Mouse (Mus musculus) embryonic facial prominence, embryonic 10.5 days (tissue): ENCODE measurements around the gene F2rl3. TPM values are rescaled to one million over a fixed set of nuclear protein-coding genes. Genes with fewer than 3 reads are reported as not detected.

Experiments
- DNase-seq: peaks from one replicate; pipeline ENCODE4 v3.0.0-alpha.2; 2017; ENCODE audit warnings: low spot score
- H3K27ac ChIP-seq: fragments of 300-500 bp; sonication (generic); replicated peaks from 2 replicates; pipeline ENCODE4 v1.5.1; 2016; ENCODE audit warnings: mild to moderate bottlenecking
- H3K27me3 ChIP-seq: fragments of 300-500 bp; sonication (generic); replicated peaks from 2 replicates; pipeline ENCODE4 v1.6.1; 2016; ENCODE audit warnings: low read depth, mild to moderate bottlenecking; ENCODE audit not compliant: poor library complexity, severe bottlenecking
- H3K36me3 ChIP-seq: fragments of 300-500 bp; sonication (generic); replicated peaks from 2 replicates; pipeline ENCODE4 v1.6.1; 2016; ENCODE audit warnings: mild to moderate bottlenecking, moderate library complexity
- H3K4me1 ChIP-seq: fragments of 300-500 bp; sonication (generic); 2 replicates; pipeline ENCODE4 v1.6.1; 2016
- H3K4me3 ChIP-seq: fragments of 300-500 bp; sonication (generic); 2 replicates; pipeline ENCODE4 v1.5.1; 2016; ENCODE audit warnings: mild to moderate bottlenecking, moderate library complexity
- H3K9me3 ChIP-seq: fragments of 300-500 bp; sonication (generic); 2 replicates; pipeline ENCODE4 v1.6.1; 2016; ENCODE audit warnings: mild to moderate bottlenecking
- WGBS: fragments of 180-500 bp; shearing (Covaris S2); methylation state at CpG from one replicate; pipeline ENCODE4 v1.1.7; 2016; 5-methylcytosine and 5-hydroxymethylcytosine counted together
- polyA plus RNA-seq: library from polyadenylated mRNA; unstranded; fragments of >200 nt; fragmentation: Nextera tagmentation; extraction: Ambion mirVana; gene quantifications from 2 replicates; pipeline ENCODE4 v1.2.1, GENCODE M21; 2016

The F2rl3 gene
- polyA plus RNA-seq, 1 experiment from 2014 or later = 2.1 TPM

DNA sequence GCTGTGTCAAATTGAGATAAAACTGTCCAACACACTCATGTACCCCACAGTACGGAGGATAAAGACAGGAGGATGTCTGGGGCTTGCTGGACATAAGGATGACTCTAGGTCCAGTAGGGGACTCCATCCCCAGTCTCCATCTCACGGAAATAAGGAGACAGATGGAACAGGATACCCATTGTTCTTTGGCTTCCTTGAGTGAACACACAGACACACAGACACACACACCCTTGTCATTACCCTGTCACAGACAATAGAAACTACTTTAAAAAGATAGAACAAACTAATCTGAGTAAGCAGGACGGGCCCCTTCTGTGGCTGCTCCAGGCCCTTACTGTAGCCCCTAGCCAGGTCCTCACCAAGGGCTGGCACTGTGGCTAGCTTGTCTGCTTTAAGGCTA, 9.4 kb upstream of the F2rl3 start:
- Histone ChIP-seq H3K27me3 (no peaks in the 10 kb centered on the region), H3K9me3 (no peaks in the 10 kb centered on the region), H3K4me1 (no peaks in the 10 kb centered on the region), H3K36me3 (peaks cover 98% of the 10 kb centered on the region), H3K27ac (no peak overlapping the region), H3K4me3 (no peak overlapping the region)
- no peak for DNase-seq
- 74% methylated on average over 3 of the region's 3 CpGs for WGBS

DNA sequence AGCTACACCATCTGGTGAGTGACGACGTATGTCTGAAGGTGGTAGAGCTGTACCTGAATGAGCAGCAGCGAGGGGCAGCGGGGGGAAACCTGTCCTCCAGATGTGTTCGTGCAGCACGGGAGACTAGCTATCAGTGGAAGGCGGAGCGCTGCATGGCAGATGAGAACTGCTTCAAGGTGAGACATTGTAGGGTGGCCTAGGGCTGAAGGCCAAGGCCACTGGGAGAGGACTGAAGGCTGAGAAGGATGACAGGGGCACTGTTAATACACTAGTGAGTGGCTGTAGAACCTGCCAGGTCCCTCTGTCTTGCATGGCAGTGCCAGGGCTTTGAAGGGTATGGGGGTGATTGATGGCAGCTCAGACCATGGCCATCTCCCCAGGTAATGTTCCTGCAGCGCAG, 8.5 kb upstream of the F2rl3 start:
- WGBS = 97% methylated on average over 9 of the region's 9 CpGs
- H3K36me3 ChIP-seq = peaks cover 98% of the 10 kb centered on the region
- no peak overlapping the region for H3K4me3 ChIP-seq
- H3K27me3 ChIP-seq = no peaks in the 10 kb centered on the region
- H3K27ac ChIP-seq = no peak overlapping the region
- DNase-seq = peak; percentile 4
- no peaks in the 10 kb centered on the region for H3K4me1 ChIP-seq
- no peaks in the 10 kb centered on the region for H3K9me3 ChIP-seq

DNA sequence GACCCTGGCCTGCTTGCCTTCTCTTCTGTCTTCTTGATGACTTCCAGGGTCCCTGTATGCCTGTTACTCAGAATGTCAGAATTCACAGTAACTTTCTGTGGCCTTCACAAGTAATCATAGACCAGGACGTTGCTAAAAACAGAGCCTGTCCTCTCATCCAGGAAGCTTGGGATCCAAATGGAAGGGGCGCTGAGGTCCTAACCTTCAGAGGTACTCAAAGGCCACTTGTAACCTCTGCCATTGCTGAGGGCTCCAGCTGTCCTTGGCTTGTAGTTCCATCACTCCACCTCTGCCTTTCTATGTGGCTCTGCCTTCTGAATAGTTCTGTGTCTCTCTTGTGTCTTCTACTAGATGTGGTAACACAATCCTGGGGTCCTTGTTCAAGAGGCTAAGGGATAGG, 7.9 kb upstream of the F2rl3 start:
- Histone ChIP-seq H3K4me1 (no peaks in the 10 kb centered on the region), H3K36me3 (peaks cover 98% of the 10 kb centered on the region), H3K27ac (no peak overlapping the region), H3K4me3 (no peak overlapping the region), H3K27me3 (no peaks in the 10 kb centered on the region), H3K9me3 (no peaks in the 10 kb centered on the region)
- 91% methylated on average over 2 of the region's 2 CpGs for WGBS
- no peak for DNase-seq

DNA sequence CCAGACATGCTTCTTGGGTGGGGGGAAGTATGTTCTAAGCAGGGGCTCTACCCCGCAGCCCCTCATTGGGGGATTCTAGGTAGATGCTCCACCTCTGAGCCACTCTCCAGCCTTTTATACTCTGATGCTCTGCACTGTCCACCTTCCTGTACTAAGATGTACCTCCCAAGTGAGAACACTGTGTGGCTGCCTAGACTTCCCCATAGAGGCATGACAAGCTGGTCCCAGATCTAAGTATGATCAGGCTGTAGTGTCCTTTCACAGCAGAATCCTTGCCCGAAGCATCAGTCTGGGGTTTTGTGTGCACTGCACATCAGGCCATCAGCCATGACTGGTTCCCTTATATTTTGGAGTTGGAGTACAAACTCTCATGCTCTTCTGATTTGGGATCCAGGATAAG, 5.6 kb upstream of the F2rl3 start:
- peaks cover 86% of the 10 kb centered on the region for H3K36me3 ChIP-seq
- H3K4me1 ChIP-seq = peaks cover under 1% of the 10 kb centered on the region; the same call in 1 of the 2 replicates
- no peak for DNase-seq
- H3K9me3 ChIP-seq = no peaks in the 10 kb centered on the region
- WGBS = 97% methylated on average over 2 of the region's 2 CpGs
- no peaks in the 10 kb centered on the region for H3K27me3 ChIP-seq
- H3K27ac ChIP-seq = no peak overlapping the region
- no peak overlapping the region for H3K4me3 ChIP-seq

DNA sequence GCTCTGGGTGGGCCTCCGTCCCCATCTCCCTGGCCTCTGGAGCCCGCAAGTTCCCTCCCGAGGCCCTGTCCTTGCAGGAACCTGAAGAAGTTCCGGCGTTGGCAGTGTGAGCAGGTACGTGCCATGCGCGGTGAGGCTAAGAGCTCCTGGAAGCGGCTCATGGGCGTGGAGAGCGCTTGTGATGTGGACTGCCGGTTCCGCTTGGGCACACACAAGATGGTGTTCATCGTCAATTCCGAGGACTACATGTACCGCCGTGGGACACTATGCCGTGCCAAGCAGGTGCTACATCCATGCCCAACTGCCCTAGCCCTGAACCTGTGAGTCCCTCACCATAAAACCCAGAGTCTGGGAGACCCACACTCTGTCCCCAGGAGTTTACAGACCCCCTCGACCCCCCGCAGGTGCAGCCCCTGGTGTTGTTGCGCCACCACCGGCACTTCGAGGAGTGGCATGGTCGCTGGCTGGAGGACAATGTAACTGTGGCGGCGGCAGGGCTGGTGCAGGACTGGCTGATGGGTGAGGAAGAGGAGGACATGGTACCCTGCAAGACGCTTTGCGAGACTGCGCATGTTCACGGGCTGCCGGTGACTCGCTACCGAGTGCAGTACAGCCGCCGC, 4.8 kb upstream of the F2rl3 start:
- DNase-seq = peak; percentile 7
- Histone ChIP-seq H3K36me3 (peaks cover 77% of the 10 kb centered on the region), H3K4me1 (peaks cover 9% of the 10 kb centered on the region), H3K27me3 (no peaks in the 10 kb centered on the region), H3K27ac (no peak overlapping the region), H3K4me3 (no peak overlapping the region), H3K9me3 (no peaks in the 10 kb centered on the region)
- 96% methylated on average over 35 of the region's 35 CpGs for WGBS

DNA sequence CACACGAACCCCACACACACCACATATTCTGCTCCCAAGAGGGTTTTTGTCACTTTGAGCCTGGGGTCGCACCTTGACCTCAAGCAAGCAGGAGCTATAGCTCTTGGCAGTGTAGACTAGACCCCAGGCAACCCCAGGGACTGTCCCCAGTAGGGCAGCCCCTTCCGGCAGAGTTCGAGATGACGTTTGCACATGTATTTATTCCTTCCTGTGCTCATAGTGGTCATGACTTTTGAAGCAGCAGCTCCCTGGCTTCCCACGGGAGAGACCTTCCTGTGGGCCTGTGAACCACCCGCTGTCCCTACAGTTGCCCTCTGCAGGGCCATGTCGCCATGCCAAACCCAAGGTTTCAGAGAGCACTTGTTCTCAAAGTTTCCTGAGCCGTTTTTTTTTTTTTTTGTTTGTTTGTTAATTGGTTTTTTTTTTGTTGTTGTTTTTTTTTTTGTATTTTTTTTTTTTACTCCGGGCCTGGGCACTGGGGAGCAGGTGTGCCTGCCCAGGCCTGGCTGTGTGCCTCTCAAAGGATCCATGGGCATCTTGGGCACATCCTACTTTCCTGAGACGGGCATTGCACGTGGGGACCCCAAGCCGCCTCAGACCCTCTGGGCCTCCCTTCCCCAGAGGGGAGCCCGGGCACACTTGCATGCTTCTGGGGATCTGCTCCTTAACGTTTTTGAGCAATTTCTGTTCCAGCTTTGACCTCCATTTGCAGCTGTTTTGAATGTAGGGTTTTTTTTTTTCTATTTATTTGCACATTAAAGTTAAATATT, 4.1 kb upstream of the F2rl3 start:
- H3K27me3 ChIP-seq = no peaks in the 10 kb centered on the region
- H3K4me3 ChIP-seq = no peak overlapping the region
- DNase-seq = peak; percentile 7
- no peak overlapping the region for H3K27ac ChIP-seq
- WGBS = 89% methylated on average over 15 of the region's 15 CpGs
- peaks cover 9% of the 10 kb centered on the region for H3K4me1 ChIP-seq
- peaks cover 70% of the 10 kb centered on the region for H3K36me3 ChIP-seq
- no peaks in the 10 kb centered on the region for H3K9me3 ChIP-seq

DNA sequence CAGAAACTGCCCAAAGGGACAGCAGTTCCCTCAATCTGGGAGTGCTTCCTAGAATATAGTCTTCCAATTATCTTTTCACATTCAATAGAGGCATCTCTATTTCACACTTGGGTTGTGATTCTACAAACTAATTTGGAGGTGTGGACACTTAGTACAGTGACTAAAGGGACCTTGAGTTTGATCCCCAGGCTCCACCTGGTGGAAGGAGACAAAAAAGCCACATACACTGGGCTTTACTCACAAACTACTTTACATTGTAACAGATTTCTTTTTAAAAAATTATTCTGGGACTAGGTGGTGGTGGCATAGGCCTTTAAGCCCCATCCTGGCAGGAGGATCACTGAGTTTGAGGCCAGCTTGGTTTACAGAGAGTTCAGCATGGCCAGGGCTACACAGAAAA, 3.4 kb upstream of the F2rl3 start:
- H3K27me3 ChIP-seq = no peaks in the 10 kb centered on the region
- H3K9me3 ChIP-seq = no peaks in the 10 kb centered on the region
- peak; percentile 7 for DNase-seq
- H3K27ac ChIP-seq = no peak overlapping the region
- H3K4me1 ChIP-seq = peaks cover 9% of the 10 kb centered on the region
- no peak overlapping the region for H3K4me3 ChIP-seq
- peaks cover 63% of the 10 kb centered on the region for H3K36me3 ChIP-seq

DNA sequence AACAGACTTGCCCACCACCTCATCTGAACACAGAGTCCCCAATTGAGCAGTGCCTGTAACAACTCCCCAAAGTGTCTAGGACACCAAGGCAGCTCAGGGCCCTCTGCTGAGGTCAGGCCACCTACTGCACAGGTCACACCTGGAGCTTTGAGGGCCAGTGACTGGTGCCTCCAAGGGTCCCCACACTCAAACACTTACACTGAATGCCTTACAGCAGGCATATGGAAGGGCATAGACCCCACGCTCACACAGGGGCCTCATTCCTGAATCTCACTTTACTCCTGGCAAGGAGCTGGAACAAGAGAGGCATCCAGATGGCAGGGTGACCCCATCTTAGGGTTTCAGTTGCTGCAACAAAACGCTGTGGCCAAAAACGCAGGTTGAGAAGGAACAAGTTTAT, 1.5 kb upstream of the F2rl3 start:
- H3K9me3 ChIP-seq = no peaks in the 10 kb centered on the region
- H3K4me1 ChIP-seq = peaks cover 9% of the 10 kb centered on the region
- no peak overlapping the region for H3K27ac ChIP-seq
- H3K4me3 ChIP-seq = no peak overlapping the region
- peak; percentile 7 for DNase-seq
- H3K36me3 ChIP-seq = peaks cover 46% of the 10 kb centered on the region
- H3K27me3 ChIP-seq = no peaks in the 10 kb centered on the region
- WGBS = 86% methylated on average over 3 of the region's 3 CpGs

DNA sequence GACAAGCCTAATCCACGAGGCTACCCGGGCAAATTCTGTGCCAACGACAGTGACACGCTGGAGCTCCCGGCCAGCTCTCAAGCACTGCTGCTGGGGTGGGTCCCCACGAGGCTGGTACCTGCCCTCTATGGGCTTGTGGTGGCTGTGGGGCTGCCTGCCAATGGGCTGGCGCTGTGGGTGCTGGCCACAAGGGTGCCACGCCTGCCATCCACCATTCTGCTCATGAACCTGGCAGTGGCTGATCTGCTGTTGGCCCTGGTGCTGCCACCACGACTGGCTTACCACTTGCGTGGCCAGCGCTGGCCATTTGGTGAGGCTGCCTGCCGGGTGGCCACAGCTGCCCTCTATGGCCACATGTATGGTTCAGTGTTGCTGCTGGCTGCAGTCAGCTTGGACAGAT, 626 bp downstream of the F2rl3 start:
- H3K4me1 ChIP-seq = peaks cover 17% of the 10 kb centered on the region
- no peaks in the 10 kb centered on the region for H3K9me3 ChIP-seq
- no peaks in the 10 kb centered on the region for H3K27me3 ChIP-seq
- peak; percentile 7 for DNase-seq
- no peak overlapping the region for H3K4me3 ChIP-seq
- WGBS = 91% methylated on average over 12 of the region's 12 CpGs
- H3K27ac ChIP-seq = peak overlapping the region; percentile 63; the same call in 1 of the 2 replicates
- peaks cover 25% of the 10 kb centered on the region for H3K36me3 ChIP-seq

DNA sequence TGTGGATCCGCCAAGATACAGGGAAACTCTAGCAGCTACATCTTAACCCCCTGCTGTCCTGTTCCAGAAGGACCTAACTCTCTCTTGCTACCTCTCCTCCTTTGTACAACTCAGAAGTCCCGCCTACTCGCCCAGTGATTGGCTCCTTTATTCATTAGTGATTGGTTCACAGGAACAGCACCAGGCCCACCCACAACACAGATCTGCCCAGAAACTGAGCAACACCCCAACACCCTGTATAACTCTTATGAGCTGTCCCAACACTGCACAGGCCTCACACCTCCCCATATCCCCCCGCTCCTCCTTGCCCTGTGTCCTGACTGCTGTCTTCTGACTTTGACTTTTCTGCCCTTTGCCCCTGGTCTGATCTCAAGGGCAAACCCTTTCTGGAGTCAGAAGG, 4.0 kb downstream of the F2rl3 start:
- peak; percentile 8 for DNase-seq
- Histone ChIP-seq H3K27ac (no peak overlapping the region), H3K36me3 (no peaks in the 10 kb centered on the region), H3K9me3 (no peaks in the 10 kb centered on the region), H3K4me1 (peaks cover 18% of the 10 kb centered on the region), H3K4me3 (no peak overlapping the region), H3K27me3 (no peaks in the 10 kb centered on the region)
- 63% methylated on average over 4 of the region's 4 CpGs for WGBS

DNA sequence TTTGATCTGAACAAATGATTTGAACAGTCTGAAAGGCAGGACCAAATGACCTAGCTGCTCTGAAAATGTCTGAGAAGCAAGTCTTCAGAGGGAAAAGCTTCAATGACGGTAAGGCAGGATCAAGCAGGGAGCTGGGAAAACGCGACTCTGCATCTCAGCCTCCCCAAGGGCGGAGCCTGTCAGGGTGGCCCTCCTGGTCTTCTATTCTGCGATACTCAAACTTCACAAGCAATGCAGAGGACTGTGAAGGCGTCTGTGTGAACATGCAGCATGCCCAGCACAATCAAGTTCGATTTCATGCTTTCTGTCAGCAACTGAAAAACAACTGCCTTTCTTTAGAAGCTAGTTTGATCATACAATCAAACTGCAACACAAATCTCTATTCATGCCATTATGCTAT, 5.1 kb downstream of the F2rl3 start:
- Histone ChIP-seq H3K9me3 (no peaks in the 10 kb centered on the region), H3K27me3 (no peaks in the 10 kb centered on the region), H3K36me3 (no peaks in the 10 kb centered on the region), H3K4me1 (peaks cover 10% of the 10 kb centered on the region), H3K27ac (no peak overlapping the region), H3K4me3 (no peak overlapping the region)
- DNase-seq = peak; percentile 12
- 33% methylated on average over 7 of the region's 7 CpGs for WGBS

DNA sequence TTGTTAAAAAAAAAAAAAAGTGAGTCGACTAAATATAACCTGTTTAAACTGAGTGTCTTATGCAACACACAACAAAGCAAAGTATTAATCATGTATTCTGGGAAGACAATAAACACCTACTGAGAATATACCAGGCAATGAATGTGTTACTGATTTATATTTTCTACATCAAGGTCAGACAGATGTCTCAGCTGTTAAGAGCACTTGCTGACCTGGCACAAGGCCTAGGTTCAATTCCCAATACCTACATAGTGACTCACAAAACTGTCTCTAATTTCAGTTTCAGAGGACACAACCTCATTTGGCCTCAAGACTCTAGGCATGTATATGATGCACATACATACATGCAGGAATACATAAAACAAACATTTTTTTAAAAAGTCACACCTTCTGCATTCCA, 16.1 kb downstream of the F2rl3 start:
- H3K4me1 ChIP-seq = no peaks in the 10 kb centered on the region
- H3K27ac ChIP-seq = no peak overlapping the region
- no peaks in the 10 kb centered on the region for H3K27me3 ChIP-seq
- no peak overlapping the region for H3K4me3 ChIP-seq
- no peaks in the 10 kb centered on the region for H3K9me3 ChIP-seq
- no peak for DNase-seq
- no peaks in the 10 kb centered on the region for H3K36me3 ChIP-seq
- 90% methylated on average over 1 of the region's 1 CpGs for WGBS

DNA sequence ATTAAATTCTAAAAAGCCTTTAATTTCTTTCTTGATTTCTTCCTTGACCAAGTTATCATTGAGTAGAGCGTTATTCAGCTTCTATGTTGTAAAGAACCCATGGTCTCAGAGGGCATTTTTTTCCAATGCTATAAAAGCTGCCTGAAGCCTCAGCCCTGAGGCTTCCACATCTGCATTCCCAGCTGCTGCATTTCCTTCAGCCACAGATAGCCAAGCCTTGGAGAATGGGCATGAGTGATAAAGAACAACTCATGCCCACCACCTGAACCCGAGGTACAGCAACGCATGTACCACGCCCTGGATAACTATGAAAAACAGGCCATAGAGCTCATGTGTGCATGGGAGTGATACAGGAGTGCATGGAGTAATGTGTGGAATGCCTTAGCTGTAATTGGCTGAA, 19.0 kb downstream of the F2rl3 start:
- DNase-seq = no peak
- Histone ChIP-seq H3K27me3 (no peaks in the 10 kb centered on the region), H3K36me3 (no peaks in the 10 kb centered on the region), H3K4me3 (no peak overlapping the region), H3K9me3 (no peaks in the 10 kb centered on the region), H3K27ac (no peak overlapping the region), H3K4me1 (no peaks in the 10 kb centered on the region)
- 94% methylated on average over 4 of the region's 4 CpGs for WGBS
